Mouse (Mus musculus): ENCODE measurements at regions not wholly inside any gene's neighbourhood (a gene's known extent, or its start where the extent isn't known, plus 50 kb on each side); places are given as distances from the start of the nearest gene placed in this dataset.

GRCm38 (mm10) chr12:110387567-110387966, 59.4 kb upstream of the Ppp2r5c start:
- DNase-seq (ENCODE audit: low read depth), result no peak

- DNase-seq (ENCODE audit: low read depth), result no peak
These were observed 57.5 kb upstream of the Ppp2r5c start for GRCm38 (mm10) chr12:110389439-110389838.

DNA sequence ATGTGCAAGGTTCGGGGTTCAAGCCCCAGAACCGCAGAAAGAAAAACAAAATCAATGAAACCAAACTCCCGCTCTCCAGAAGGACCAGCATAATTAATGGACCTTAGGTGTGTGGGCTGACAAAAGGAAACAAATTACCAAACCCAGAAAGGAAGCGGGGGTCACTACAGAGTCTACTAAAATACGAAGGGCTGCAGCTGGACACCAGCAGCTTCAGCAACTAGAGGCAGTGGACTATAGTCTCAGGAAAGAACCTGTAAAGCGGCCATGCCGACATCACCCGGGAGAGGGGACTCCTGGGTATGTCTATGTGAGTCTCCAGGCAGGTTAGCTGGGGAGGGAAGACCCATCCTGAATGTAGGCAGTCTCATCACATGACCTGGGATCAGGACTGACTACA, 55.5 kb upstream of the Ppp2r5c start:
- DNase-seq (ENCODE audit: low read depth), result no peak

DNA sequence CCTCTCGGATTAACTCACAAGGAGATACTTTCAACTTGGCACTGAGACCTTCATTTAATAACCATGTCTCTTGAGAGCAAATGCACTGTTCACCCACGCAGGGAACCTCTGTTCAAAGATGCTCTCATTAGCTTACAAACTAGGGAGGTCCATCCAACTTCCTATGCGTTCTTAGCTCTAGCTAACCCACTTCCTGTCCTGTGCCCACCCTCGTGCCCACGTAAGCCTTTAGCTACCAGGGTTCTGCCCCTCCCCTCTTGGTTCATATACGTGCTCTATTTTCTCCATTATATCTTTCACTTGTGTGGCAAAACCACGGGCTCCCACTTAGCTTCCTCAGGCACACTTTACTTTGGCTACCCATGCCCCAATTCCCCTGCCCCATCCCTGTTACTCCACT, 53.4 kb upstream of the Ppp2r5c start:
- no peak for DNase-seq (ENCODE audit: low read depth)
